Comparison of ENCODE assay signal across 8 mouse cellular contexts in genomic region chr2:174008350-174009218, GRCm38 (mm10).
DNase-seq lines count a peak whose midpoint lies in the region; ATAC-seq and TF ChIP-seq lines count a peak whose summit lies in the region.

No protein-coding gene starts in this region.

- DNase-seq in liver: peak; percentile 36
- DNase-seq in natural killer cell, adult 2 months (ENCODE audit: low spot score in 2 of 2): no peak
- DNase-seq in spleen, adult 18-20 months: no peak

- no peak overlapping the region for H3K4me2 ChIP-seq in liver, embryonic 12.5 days
- 0 out of 2 replicates have a peak overlapping the region, but pooled peaks have one; percentile 0 for H3K4me2 ChIP-seq in forebrain, embryonic 12.5 days
- 0 out of 2 replicates have a peak overlapping the region, but pooled peaks have one; percentile 6 for H3K4me2 ChIP-seq in intestine, postnatal 0 days (replicated peaks; ENCODE audit: low read depth)
- H3K4me2 ChIP-seq in stomach, embryonic 14.5 days (replicated peaks; ENCODE audit: low read depth, low read length): no peak overlapping the region

- no peak overlapping the region for H3K27ac ChIP-seq in liver, embryonic 12.5 days
- peak overlapping the region; percentile 50 for H3K27ac ChIP-seq in forebrain, embryonic 12.5 days
- peak overlapping the region; percentile 57; the same call in 1 of the 2 replicates for H3K27ac ChIP-seq in intestine, postnatal 0 days (ENCODE audit: low read depth, low read length)
- peak overlapping the region; percentile 91 for H3K27ac ChIP-seq in stomach, embryonic 14.5 days (ENCODE audit: low read length)

- H3K9me3 ChIP-seq in liver, embryonic 12.5 days (replicated peaks): no peaks in the 10 kb centered on the region
- 0 out of 2 replicates have a peak, but pooled peaks cover 3% of the 10 kb centered on the region for H3K9me3 ChIP-seq in forebrain, embryonic 12.5 days
- H3K9me3 ChIP-seq in intestine, postnatal 0 days (ENCODE audit: control insufficient read depth): no peaks in the 10 kb centered on the region
- H3K9me3 ChIP-seq in stomach, embryonic 14.5 days (ENCODE audit: control insufficient read depth, low read depth, low read length): peaks cover 5% of the 10 kb centered on the region

- WGBS in liver, embryonic 12.5 days (ENCODE audit: insufficient replicate concordance): 59% methylated on average over 19 of the region's 19 CpGs
- WGBS in forebrain, embryonic 12.5 days: 36% methylated on average over 19 of the region's 19 CpGs
- 44% methylated on average over 19 of the region's 19 CpGs for WGBS in intestine, postnatal 0 days
- 24% methylated on average over 19 of the region's 19 CpGs for WGBS in stomach, embryonic 14.5 days

- ATAC-seq in liver, embryonic 12.5 days: no peak; the same call in 1 of the 2 replicates
- ATAC-seq in forebrain, embryonic 12.5 days (ENCODE audit: low FRiP score): peak; percentile 83
- peak; percentile 48; the same call in 1 of the 2 replicates for ATAC-seq in intestine, postnatal 0 days
- peak; percentile 51; the same call in 1 of the 2 replicates for ATAC-seq in stomach, embryonic 14.5 days (ENCODE audit: insufficient number of reproducible peaks, insufficient read depth, low FRiP score, low read depth)
- ATAC-seq in cerebellum, adult (ENCODE audit: insufficient number of reproducible peaks, low FRiP score, low TSS enrichment): no peak

- no peaks in the 10 kb centered on the region for H3K27me3 ChIP-seq in liver, embryonic 12.5 days (replicated peaks)
- no peaks in the 10 kb centered on the region for H3K27me3 ChIP-seq in forebrain, embryonic 12.5 days
- no peaks in the 10 kb centered on the region for H3K27me3 ChIP-seq in intestine, postnatal 0 days (replicated peaks; ENCODE audit: control insufficient read depth, insufficient read depth, low read length)
- H3K27me3 ChIP-seq in stomach, embryonic 14.5 days (ENCODE audit: control insufficient read depth, insufficient read depth, low read length): no peaks in the 10 kb centered on the region

- H3K36me3 ChIP-seq in liver, embryonic 12.5 days: no peaks in the 10 kb centered on the region
- no peaks in the 10 kb centered on the region for H3K36me3 ChIP-seq in forebrain, embryonic 12.5 days (replicated peaks)
- no peaks in the 10 kb centered on the region for H3K36me3 ChIP-seq in intestine, postnatal 0 days (ENCODE audit: control insufficient read depth, insufficient read depth)
- no peaks in the 10 kb centered on the region for H3K36me3 ChIP-seq in stomach, embryonic 14.5 days (ENCODE audit: control insufficient read depth, insufficient read depth, low read length)

- no peak for TF ChIP-seq CTCF in intestine, postnatal 0 days (IDR thresholded peaks at IDR 0.05; ENCODE audit: low read depth)

- no peaks in the 10 kb centered on the region for H3K4me1 ChIP-seq in liver, embryonic 12.5 days
- peaks cover 13% of the 10 kb centered on the region for H3K4me1 ChIP-seq in forebrain, embryonic 12.5 days
- H3K4me1 ChIP-seq in intestine, postnatal 0 days (replicated peaks; ENCODE audit: control insufficient read depth, insufficient read depth, low read length): no peaks in the 10 kb centered on the region
- peaks cover 26% of the 10 kb centered on the region for H3K4me1 ChIP-seq in stomach, embryonic 14.5 days (ENCODE audit: control insufficient read depth, insufficient read depth, low read length)

- H3K9ac ChIP-seq in liver, embryonic 12.5 days: no peak overlapping the region
- no peak overlapping the region for H3K9ac ChIP-seq in forebrain, embryonic 12.5 days
- H3K9ac ChIP-seq in intestine, postnatal 0 days (ENCODE audit: low read depth, low read length): no peak overlapping the region
- no peak overlapping the region for H3K9ac ChIP-seq in stomach, embryonic 14.5 days (replicated peaks; ENCODE audit: low read depth, low read length)

- H3K4me3 ChIP-seq in liver, embryonic 12.5 days: no peak overlapping the region
- no peak overlapping the region for H3K4me3 ChIP-seq in forebrain, embryonic 12.5 days (replicated peaks)
- H3K4me3 ChIP-seq in intestine, postnatal 0 days (ENCODE audit: low read depth, low read length): no peak overlapping the region
- H3K4me3 ChIP-seq in stomach, embryonic 14.5 days (ENCODE audit: low read depth, low read length): no peak overlapping the region

Comparison
In these comparisons a context has a peak if more than half of its experiments do, and no peak if none do; other contexts are left out.
1. ATAC-seq: peak in forebrain, embryonic 12.5 days (single experiment), intestine, postnatal 0 days (single experiment) and stomach, embryonic 14.5 days (single experiment); none in liver, embryonic 12.5 days (single experiment) and cerebellum, adult (single experiment).
2. H3K4me2 ChIP-seq: peak in forebrain, embryonic 12.5 days (single experiment) and intestine, postnatal 0 days (single experiment); none in liver, embryonic 12.5 days (single experiment) and stomach, embryonic 14.5 days (single experiment).